In the genomic region with DNA sequence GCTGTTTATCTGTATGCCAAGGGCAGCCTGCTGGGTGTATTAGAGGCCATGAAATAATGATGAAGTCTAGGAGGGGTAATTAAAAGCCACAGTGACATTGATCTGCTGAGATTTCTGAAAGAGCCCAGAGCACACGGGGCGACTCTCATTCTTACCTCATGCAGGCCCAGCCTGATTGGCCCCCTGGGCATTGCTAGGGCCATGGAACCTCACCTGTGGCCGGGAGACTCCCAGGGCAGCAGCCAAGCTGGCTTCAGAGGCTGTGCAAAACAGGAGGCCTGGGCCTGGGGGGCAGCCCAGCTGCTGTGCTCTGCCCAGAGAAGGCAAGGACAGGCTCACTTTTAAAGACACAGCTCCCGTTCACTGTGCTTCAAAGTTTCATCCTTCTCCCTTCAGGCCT, we compare ENCODE assay signal across 19 mouse cellular contexts.
DNase-seq lines count a peak whose midpoint lies in the region; ATAC-seq lines count a peak whose summit lies in the region.
"Had no signal": no experiment of that assay in that cellular context is flagged by ENCODE, and none has a peak within 500 bp of the region (broad histone marks: within the 10 kb centered on the region; RNA-seq: fewer than 3 reads in every experiment).

No protein-coding gene starts in this region.

- ATAC-seq in midbrain, embryonic 13.5 days = peak; percentile 34; the same call in 1 of the 2 replicates
- ATAC-seq: activated CD4-positive, CD25-positive, alpha-beta regulatory T cell, adult 4 months; forebrain, embryonic 16.5 days; hindbrain, embryonic 16.5 days; Patski had no signal

- no peak overlapping the region for H3K9ac ChIP-seq in midbrain, embryonic 13.5 days (replicated peaks)
- H3K9ac ChIP-seq: forebrain, embryonic 12.5 days; heart, embryonic 13.5 days; hindbrain, embryonic 12.5 days had no signal

- no peak overlapping the region for H3K27ac ChIP-seq in midbrain, embryonic 13.5 days
- H3K27ac ChIP-seq in midbrain, embryonic 10.5 days (replicated peaks) = no peak overlapping the region
- H3K27ac ChIP-seq: forebrain, embryonic 12.5 days; heart, embryonic 13.5 days; hindbrain, embryonic 12.5 days had no signal

- H3K4me2 ChIP-seq in midbrain, embryonic 13.5 days (replicated peaks) = no peak overlapping the region
- H3K4me2 ChIP-seq: forebrain, embryonic 12.5 days; heart, embryonic 13.5 days; hindbrain, embryonic 12.5 days had no signal

- no peaks in the 10 kb centered on the region for H3K27me3 ChIP-seq in midbrain, embryonic 13.5 days
- H3K27me3 ChIP-seq in midbrain, embryonic 10.5 days (ENCODE audit: low read depth, poor library complexity, severe bottlenecking) = no peaks in the 10 kb centered on the region
- H3K27me3 ChIP-seq: forebrain, embryonic 12.5 days; heart, embryonic 13.5 days; hindbrain, embryonic 12.5 days; Patski had no signal

- H3K36me3 ChIP-seq in midbrain, embryonic 13.5 days = no peaks in the 10 kb centered on the region
- H3K36me3 ChIP-seq in midbrain, embryonic 10.5 days = no peaks in the 10 kb centered on the region
- H3K36me3 ChIP-seq: forebrain, embryonic 12.5 days; heart, embryonic 13.5 days; hindbrain, embryonic 12.5 days had no signal

- H3K9me3 ChIP-seq in midbrain, embryonic 13.5 days = no peaks in the 10 kb centered on the region
- no peaks in the 10 kb centered on the region for H3K9me3 ChIP-seq in midbrain, embryonic 10.5 days (replicated peaks)
- H3K9me3 ChIP-seq: forebrain, embryonic 12.5 days; heart, embryonic 13.5 days; hindbrain, embryonic 12.5 days had no signal

- peaks cover 12% of the 10 kb centered on the region for H3K4me1 ChIP-seq in midbrain, embryonic 13.5 days (replicated peaks)
- H3K4me1 ChIP-seq in midbrain, embryonic 10.5 days = peaks cover 11% of the 10 kb centered on the region
- H3K4me1 ChIP-seq: heart, embryonic 13.5 days had no signal

- 44% methylated on average over 4 of the region's 4 CpGs for WGBS in midbrain, embryonic 13.5 days
- 81% methylated on average over 4 of the region's 4 CpGs for WGBS in midbrain, embryonic 10.5 days

- H3K4me3 ChIP-seq in midbrain, embryonic 13.5 days (replicated peaks) = no peak overlapping the region
- no peak overlapping the region for H3K4me3 ChIP-seq in midbrain, embryonic 10.5 days
- H3K4me3 ChIP-seq: forebrain, embryonic 12.5 days; heart, embryonic 13.5 days; hindbrain, embryonic 12.5 days had no signal

- no peak for DNase-seq in midbrain, embryonic 10.5 days (ENCODE audit: low spot score)
- peak; percentile 44 for DNase-seq in thymus, postnatal 4 days
- DNase-seq in thymus, postnatal 25 days = no peak
- DNase-seq in induced T-regulatory cell, adult 2 months (ENCODE audit: low read depth) = peak; percentile 43
- DNase-seq in ovary, postnatal 10 days (ENCODE audit: low spot score) = no peak
- DNase-seq: adrenal gland, postnatal 14 days; cerebellum, adult 18-20 months; cerebellum, adult 9-11 months; cerebellum, postnatal 36 days; gastrocnemius, postnatal 14 days; heart, postnatal 36 days had no signal

Comparison
In these comparisons a context has a peak if more than half of its experiments do, and no peak if none do; other contexts are left out.
1. DNase-seq: peak in thymus, postnatal 4 days (single experiment) and induced T-regulatory cell, adult 2 months (single experiment); none in midbrain, embryonic 10.5 days (single experiment), thymus, postnatal 25 days (single experiment) and ovary, postnatal 10 days (single experiment).